Mouse (Mus musculus): ENCODE data around the gene Zfp362. TPM values are rescaled to one million over a fixed set of nuclear protein-coding genes. Genes with fewer than 3 reads are reported as not detected.
A peak's percentile ranks its signal among the peaks of the same experiment; 100 is the strongest.

Gene Zfp362
- polyA plus RNA-seq, 1 experiment = 21.3 TPM

DNA sequence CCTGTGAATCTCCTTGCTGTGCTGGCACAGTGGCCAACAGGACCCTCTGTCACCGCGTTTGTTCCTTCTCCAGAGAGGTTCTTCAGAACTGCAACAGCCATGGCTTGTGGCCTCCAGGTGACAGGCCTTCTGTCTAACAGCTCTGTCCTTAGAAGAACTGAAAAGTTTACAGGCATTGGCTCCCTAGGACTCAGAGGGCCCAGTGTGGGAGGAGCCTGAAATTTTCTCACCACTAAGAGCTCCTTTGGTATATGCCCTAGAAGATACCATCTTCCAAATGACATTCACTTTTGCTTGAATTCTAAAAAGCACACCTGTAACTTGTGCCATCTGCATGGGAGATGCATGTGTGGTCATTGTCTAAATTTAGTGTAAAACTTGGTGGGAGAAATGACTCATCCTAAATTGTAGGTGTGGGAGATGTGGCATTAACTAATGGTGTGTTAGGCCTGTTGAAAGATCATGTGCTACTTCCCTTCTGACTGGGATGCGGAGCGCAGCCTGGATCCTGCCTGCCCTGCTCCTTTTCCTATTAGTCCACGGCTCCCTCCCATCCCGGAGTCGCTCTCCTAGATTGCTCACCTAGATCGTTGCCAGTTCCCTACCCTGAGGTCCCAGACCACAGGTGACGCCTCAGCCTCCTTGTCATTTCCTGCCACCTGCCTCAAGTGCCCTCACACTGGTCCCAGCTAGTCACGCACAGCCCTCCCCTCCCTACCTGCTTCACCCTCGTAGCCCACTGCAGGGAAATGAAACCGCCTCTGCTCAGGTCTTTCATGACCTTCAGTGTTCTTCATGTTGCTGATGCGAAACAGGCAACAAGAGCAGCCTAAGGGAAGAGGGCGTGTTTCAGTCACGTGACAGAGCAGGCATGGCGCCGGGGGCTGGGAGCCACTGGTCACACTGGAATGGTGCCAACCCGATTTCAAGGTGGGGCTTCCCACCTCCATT is 70.8 kb downstream of the Zfp362 start:
- Histone ChIP-seq H3K27ac (ENCODE audit: insufficient read depth, low read depth, low read length) (no peak overlapping the region), H3K4me3 (ENCODE audit: insufficient read depth, low read length) (no peak overlapping the region), H3K4me1 (ENCODE audit: control insufficient read depth, insufficient read depth, low read length) (peaks cover 57% of the 10 kb centered on the region)
- TF ChIP-seq POLR2A (IDR thresholded peaks at IDR 0.05; ENCODE audit: borderline replicate concordance, low read depth, low read length) (no peak), CTCF (IDR thresholded peaks at IDR 0.05; ENCODE audit: low read depth, low read length) (no peak)

DNA sequence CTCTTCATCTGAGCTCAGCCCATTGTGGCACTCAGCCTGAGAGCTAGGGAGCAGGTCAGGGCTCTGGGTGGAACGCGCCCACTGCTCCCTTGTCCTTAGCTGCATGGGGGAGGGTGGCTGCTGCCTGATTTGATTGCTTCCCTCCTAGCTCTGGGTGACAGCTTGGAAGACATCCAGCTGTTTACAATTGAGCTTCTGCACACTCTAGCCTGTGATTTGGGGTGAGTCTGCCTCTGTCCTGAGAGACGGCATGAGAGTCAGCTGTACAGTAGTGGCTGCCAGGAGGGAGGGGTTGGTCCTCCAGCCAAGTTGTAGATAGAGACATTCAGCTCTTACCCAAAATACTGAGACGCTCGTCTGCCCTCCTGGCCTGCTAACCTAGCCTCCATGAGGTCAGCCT is 71.6 kb downstream of the Zfp362 start:
- no peak for TF ChIP-seq POLR2A (IDR thresholded peaks at IDR 0.05; ENCODE audit: borderline replicate concordance, low read depth, low read length)

DNA sequence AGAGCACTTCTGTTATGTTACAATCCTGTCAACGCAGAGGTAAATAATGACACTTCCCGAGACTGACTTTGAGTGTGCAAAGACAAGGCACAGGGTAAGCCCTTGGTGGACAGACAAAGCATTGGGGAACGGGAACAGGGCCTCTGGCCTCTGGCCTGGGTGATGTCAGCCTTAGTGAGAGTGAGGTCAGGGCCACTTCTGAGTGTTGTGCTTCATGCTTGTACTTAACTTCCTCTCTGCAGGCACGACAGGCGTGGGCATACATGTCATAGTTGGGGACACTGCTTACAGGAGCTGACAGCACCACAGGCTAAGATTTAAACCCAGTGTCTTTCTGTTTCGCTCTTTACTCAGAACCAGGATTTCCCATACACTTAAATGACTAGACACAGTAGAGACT is 72.3 kb downstream of the Zfp362 start:
- H3K4me3 ChIP-seq (ENCODE audit: insufficient read depth, low read length) = no peak overlapping the region
- H3K27ac ChIP-seq (ENCODE audit: insufficient read depth, low read depth, low read length) = peak overlapping the region; percentile 65
- TF ChIP-seq CTCF (IDR thresholded peaks at IDR 0.05; ENCODE audit: low read depth, low read length) (no peak), POLR2A (IDR thresholded peaks at IDR 0.05; ENCODE audit: borderline replicate concordance, low read depth, low read length) (no peak)
- peaks cover 59% of the 10 kb centered on the region for H3K4me1 ChIP-seq (ENCODE audit: control insufficient read depth, insufficient read depth, low read length)

More for the DNA sequence above, 71.6 kb downstream of the Zfp362 start:
- peaks cover 59% of the 10 kb centered on the region for H3K4me1 ChIP-seq (ENCODE audit: control insufficient read depth, insufficient read depth, low read length)
- peak overlapping the region; percentile 37 for H3K27ac ChIP-seq (ENCODE audit: insufficient read depth, low read depth, low read length)
- no peak overlapping the region for H3K4me3 ChIP-seq (ENCODE audit: insufficient read depth, low read length)

DNA sequence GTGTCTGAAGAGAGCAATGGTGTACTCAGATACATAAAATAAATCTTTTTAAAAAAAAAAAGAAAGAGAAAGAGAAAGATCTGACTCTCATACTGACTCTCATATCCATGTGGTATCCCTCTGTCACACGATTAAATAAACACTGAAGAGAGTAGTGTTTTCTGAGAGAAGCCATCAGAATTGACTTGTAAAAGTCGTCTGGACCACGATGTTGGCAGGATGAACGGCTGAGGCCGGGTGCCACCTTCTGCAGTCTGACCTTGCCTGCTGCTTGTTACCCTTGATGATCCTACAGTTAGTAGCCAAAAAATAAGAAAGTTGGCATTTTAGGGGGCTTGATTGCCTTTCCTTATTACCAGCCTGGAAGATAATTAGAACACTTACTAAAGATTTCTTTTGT is 73.1 kb downstream of the Zfp362 start:
- no peak for TF ChIP-seq POLR2A (IDR thresholded peaks at IDR 0.05; ENCODE audit: borderline replicate concordance, low read depth, low read length)
- TF ChIP-seq CTCF (IDR thresholded peaks at IDR 0.05; ENCODE audit: low read depth, low read length) = no peak
- H3K27ac ChIP-seq (ENCODE audit: insufficient read depth, low read depth, low read length) = peak overlapping the region; percentile 26; the same call in 1 of the 2 replicates
- no peak overlapping the region for H3K4me3 ChIP-seq (ENCODE audit: insufficient read depth, low read length)
- peaks cover 59% of the 10 kb centered on the region for H3K4me1 ChIP-seq (ENCODE audit: control insufficient read depth, insufficient read depth, low read length)

DNA sequence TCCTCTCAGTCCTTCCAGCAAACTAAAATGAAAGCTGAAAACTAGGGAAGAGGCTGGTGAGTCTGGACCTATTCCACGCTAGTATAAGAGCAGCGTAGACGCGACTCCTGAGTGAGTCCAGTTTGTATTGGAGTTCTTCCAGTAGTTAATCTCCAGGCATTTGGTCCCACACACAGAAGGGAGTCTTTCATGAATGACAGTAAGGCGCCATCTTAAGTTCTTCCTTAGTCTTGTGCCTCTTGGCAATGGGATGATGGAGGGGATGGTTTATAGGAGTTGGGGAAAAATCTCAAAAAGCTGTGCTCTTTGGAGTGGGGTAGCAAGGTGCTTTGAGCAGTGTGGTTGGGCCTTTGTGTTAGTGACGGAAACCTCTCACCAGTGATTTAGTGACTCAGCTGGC is 75.6 kb downstream of the Zfp362 start:
- Histone ChIP-seq H3K27ac (ENCODE audit: insufficient read depth, low read depth, low read length) (peak overlapping the region; percentile 77), H3K4me1 (ENCODE audit: control insufficient read depth, insufficient read depth, low read length) (peaks cover 48% of the 10 kb centered on the region), H3K4me3 (ENCODE audit: insufficient read depth, low read length) (peak overlapping the region; percentile 81)
- TF ChIP-seq POLR2A (IDR thresholded peaks at IDR 0.05; ENCODE audit: borderline replicate concordance, low read depth, low read length) (no peak), CTCF (IDR thresholded peaks at IDR 0.05; ENCODE audit: low read depth, low read length) (no peak)

DNA sequence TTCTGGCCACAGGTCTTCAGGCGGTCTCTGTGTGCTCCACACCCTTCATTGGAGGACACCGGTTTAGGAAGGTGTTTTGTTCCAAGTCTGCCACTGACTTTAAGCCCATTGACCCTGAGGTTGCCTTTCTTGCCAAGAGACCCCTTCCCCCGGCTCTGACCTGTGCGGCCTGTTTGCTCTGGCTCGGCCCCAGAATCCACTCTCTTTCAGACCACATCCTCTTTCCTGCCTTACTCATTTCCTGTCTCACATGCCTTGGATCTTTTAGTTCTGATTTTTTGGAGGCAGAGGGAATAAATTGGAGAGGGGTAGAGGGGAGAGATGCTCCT is 76.2 kb downstream of the Zfp362 start:
- H3K27ac ChIP-seq (ENCODE audit: insufficient read depth, low read depth, low read length) = peak overlapping the region; percentile 77
- H3K4me3 ChIP-seq (ENCODE audit: insufficient read depth, low read length) = peak overlapping the region; percentile 81
- TF ChIP-seq CTCF (IDR thresholded peaks at IDR 0.05; ENCODE audit: low read depth, low read length) = no peak
- no peak for TF ChIP-seq POLR2A (IDR thresholded peaks at IDR 0.05; ENCODE audit: borderline replicate concordance, low read depth, low read length)
- H3K4me1 ChIP-seq (ENCODE audit: control insufficient read depth, insufficient read depth, low read length) = peaks cover 45% of the 10 kb centered on the region

DNA sequence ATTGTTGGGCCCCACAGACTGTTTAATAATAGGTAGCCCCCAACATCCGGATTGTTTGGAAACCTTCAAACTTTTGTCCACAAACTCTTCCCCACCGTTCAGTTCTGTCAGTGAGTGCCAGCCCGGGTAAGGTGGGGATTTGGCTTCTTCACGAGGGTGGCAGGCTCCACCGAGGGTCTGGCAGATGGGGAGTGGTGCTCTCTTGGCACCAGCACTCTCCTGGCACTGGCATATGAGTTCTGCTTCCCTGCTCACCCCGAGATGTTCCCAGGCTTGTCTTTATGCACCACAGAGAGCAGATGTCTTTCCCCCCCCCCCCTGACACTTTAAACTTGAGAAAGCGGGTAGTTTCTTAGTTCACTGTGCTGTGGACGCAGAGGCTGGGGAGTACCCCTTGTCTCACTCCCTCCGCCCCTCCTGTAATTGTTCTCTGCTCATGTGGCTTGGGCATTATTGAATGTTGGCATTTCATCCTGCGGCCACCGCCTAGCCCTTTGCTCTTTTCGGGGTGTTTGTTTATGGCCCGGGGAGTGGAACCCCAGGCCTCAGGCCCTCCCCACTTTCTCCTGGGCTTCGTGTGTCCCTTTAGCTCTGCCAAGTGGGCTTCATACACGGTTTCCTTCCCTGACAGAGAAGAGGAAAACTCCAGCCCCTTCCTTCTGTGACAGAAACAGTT is 76.7 kb downstream of the Zfp362 start:
- TF ChIP-seq CTCF (IDR thresholded peaks at IDR 0.05; ENCODE audit: low read depth, low read length) = no peak
- TF ChIP-seq POLR2A (IDR thresholded peaks at IDR 0.05; ENCODE audit: borderline replicate concordance, low read depth, low read length) = no peak
- Histone ChIP-seq H3K4me3 (ENCODE audit: insufficient read depth, low read length) (peak overlapping the region; percentile 81), H3K4me1 (ENCODE audit: control insufficient read depth, insufficient read depth, low read length) (peaks cover 45% of the 10 kb centered on the region), H3K27ac (ENCODE audit: insufficient read depth, low read depth, low read length) (peak overlapping the region; percentile 77)

DNA sequence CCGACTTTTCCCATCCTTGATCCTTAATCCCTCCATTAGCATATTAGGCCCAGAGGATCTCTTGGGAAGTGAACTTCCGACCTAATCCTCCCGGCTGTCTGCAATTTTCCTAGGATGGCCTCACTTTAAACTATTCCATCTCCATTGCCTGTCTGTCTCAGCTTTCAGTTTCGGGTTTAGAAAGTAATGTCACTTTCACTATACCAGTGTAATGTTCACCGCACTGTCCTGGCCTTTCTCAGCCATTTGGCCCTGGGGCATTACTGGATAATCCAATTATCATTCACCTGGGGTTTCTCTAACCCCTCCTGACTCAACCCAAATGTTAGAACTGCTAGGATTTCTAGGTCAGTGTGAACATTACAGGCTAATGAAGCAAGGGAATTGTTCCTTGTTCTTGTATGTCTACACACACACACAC is 77.4 kb downstream of the Zfp362 start:
- TF ChIP-seq POLR2A (IDR thresholded peaks at IDR 0.05; ENCODE audit: borderline replicate concordance, low read depth, low read length) = no peak
- TF ChIP-seq CTCF (IDR thresholded peaks at IDR 0.05; ENCODE audit: low read depth, low read length) = no peak
- Histone ChIP-seq H3K4me3 (ENCODE audit: insufficient read depth, low read length) (peak overlapping the region; percentile 81), H3K27ac (ENCODE audit: insufficient read depth, low read depth, low read length) (peak overlapping the region; percentile 77), H3K4me1 (ENCODE audit: control insufficient read depth, insufficient read depth, low read length) (peaks cover 44% of the 10 kb centered on the region)

DNA sequence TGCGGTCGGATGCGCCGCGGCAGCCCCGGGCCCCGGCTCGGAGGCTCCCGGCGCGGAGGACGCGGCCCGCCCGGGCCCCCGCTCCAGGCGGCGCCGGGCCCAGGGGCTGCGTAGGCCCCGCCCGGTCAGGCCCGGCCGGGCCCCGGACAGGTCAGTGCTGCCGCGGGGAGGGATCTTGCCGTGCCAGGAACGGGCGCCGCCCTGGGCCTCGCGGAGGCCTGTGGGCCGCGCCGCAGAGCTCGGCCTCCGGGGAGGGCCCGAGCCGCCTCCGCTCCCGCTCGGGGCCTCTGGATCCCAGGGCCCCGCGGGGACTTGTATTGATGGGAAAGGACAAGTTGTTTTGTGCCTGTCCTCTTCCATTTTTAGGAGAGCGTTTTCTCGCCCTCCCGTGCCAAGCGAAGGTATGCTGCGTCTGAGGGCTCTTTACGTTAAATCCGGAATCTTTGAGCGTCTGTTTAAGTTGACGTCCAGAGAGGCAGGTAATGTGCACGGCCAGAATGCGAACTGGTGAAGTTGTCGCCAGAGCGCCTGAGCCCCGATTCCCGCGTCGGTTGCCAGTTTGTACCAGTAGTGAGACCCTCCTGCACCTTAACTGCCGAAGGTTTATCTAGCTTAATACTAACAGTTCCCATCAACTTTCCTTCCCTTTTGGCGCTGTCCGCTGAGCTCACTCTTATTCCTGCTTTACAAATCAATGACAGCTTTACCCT is 78.0 kb downstream of the Zfp362 start:
- TF ChIP-seq POLR2A (IDR thresholded peaks at IDR 0.05; ENCODE audit: borderline replicate concordance, low read depth, low read length) (no peak), CTCF (IDR thresholded peaks at IDR 0.05; ENCODE audit: low read depth, low read length) (no peak)
- peaks cover 40% of the 10 kb centered on the region for H3K4me1 ChIP-seq (ENCODE audit: control insufficient read depth, insufficient read depth, low read length)
- H3K27ac ChIP-seq (ENCODE audit: insufficient read depth, low read depth, low read length) = peak overlapping the region; percentile 77
- H3K4me3 ChIP-seq (ENCODE audit: insufficient read depth, low read length) = peak overlapping the region; percentile 81

Measured in bone marrow macrophage, adult 2 months (primary cell).